Mouse (Mus musculus) neural tube, embryonic 11.5 days (tissue): ENCODE results near the gene Iglon5. TPM values are rescaled to one million over a fixed set of nuclear protein-coding genes. Genes with fewer than 3 reads are reported as not detected.

Source experiments
- ATAC-seq: fragments of 200-750 bp; cut with Nextera tagmentation; 2 replicates; pipeline ENCODE4 v1.8.0; 2017; ENCODE audit warnings: moderate number of reproducible peaks, mild to moderate bottlenecking, moderate TSS enrichment, moderate library complexity; ENCODE audit not compliant: insufficient read depth, low FRiP score, low TSS enrichment
- DNase-seq: peaks from one replicate; pipeline ENCODE4 v3.0.0-alpha.2; 2015; ENCODE audit warnings: low spot score
- H3K27ac ChIP-seq: fragments of 300-500 bp; sonication (generic); 2 replicates; pipeline ENCODE4 v1.5.1; 2014; ENCODE audit warnings: low read depth, mild to moderate bottlenecking, low read length
- H3K27me3 ChIP-seq: fragments of 300-500 bp; sonication (generic); 2 replicates; pipeline ENCODE4 v1.6.1; 2014; ENCODE audit warnings: mild to moderate bottlenecking, low read length, mixed read lengths; ENCODE audit not compliant: control insufficient read depth, insufficient read depth
- H3K36me3 ChIP-seq: fragments of 300-500 bp; sonication (generic); 2 replicates; pipeline ENCODE4 v1.6.1; 2014; ENCODE audit warnings: mild to moderate bottlenecking, low read length, moderate library complexity, mixed read lengths; ENCODE audit not compliant: control insufficient read depth, insufficient read depth
- H3K4me1 ChIP-seq: fragments of 300-500 bp; sonication (generic); 2 replicates; pipeline ENCODE4 v1.6.1; 2014; ENCODE audit warnings: low read length, mixed read lengths; ENCODE audit not compliant: control insufficient read depth, insufficient read depth
- H3K4me2 ChIP-seq: fragments of 300-500 bp; sonication (generic); 2 replicates; pipeline ENCODE4 v1.6.1; 2014; ENCODE audit warnings: low read depth, mild to moderate bottlenecking, moderate library complexity
- H3K4me3 ChIP-seq: fragments of 300-500 bp; sonication (generic); 2 replicates; pipeline ENCODE4 v1.5.1; 2014; ENCODE audit warnings: low read depth, low read length
- H3K9ac ChIP-seq: fragments of 300-500 bp; sonication (generic); 2 replicates; pipeline ENCODE4 v1.6.1; 2014; ENCODE audit warnings: mild to moderate bottlenecking, low read length
- H3K9me3 ChIP-seq: fragments of 300-500 bp; sonication (generic); 2 replicates; pipeline ENCODE4 v1.6.1; 2016; ENCODE audit warnings: low read length; ENCODE audit not compliant: control insufficient read depth
- WGBS: fragments of 180-500 bp; shearing (Covaris S2); extraction: QIAGEN DNeasy Blood & Tissue Kit; methylation state at CpG from one replicate; pipeline ENCODE4 v1.1.7; 2014; 5-methylcytosine and 5-hydroxymethylcytosine counted together
- polyA plus RNA-seq: library from polyadenylated mRNA; unstranded; fragments of >200 nt; fragmentation: Nextera tagmentation; extraction: Ambion mirVana; gene quantifications from 2 replicates; pipeline ENCODE4 v1.2.1, GENCODE M21; 2014

The Iglon5 gene
- polyA plus RNA-seq, 1 experiment from 2014 or later = 2.7 TPM

DNA sequence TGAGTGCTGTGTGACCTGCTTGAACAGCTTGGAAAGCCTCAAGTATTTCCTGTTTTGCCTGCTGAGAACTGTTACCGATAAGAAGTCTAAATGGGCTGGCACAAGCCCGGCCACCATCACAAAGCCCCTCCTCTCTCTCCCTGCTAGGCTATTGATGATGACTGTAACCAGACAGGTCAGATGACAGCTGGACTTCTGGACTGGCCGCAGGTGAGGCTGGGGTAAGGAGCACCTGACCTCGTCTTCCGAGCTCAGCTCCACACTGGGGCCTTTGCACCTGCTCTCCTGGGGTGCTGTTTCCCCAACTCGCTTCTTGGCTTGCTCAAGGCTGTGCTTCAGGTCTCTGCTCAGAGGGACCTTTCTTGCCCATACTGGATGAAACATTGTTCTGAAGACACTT is 35.5 kb downstream of the Iglon5 start:
- H3K4me3 ChIP-seq = no peak overlapping the region
- H3K4me1 ChIP-seq = no peaks in the 10 kb centered on the region
- WGBS = 94% methylated on average over 6 of the region's 6 CpGs
- H3K27ac ChIP-seq = no peak overlapping the region
- no peak overlapping the region for H3K9ac ChIP-seq
- DNase-seq (no peak), ATAC-seq (no peak)
- no peaks in the 10 kb centered on the region for H3K9me3 ChIP-seq
- peaks cover 6% of the 10 kb centered on the region for H3K36me3 ChIP-seq
- H3K4me2 ChIP-seq = no peak overlapping the region
- H3K27me3 ChIP-seq = no peaks in the 10 kb centered on the region

DNA sequence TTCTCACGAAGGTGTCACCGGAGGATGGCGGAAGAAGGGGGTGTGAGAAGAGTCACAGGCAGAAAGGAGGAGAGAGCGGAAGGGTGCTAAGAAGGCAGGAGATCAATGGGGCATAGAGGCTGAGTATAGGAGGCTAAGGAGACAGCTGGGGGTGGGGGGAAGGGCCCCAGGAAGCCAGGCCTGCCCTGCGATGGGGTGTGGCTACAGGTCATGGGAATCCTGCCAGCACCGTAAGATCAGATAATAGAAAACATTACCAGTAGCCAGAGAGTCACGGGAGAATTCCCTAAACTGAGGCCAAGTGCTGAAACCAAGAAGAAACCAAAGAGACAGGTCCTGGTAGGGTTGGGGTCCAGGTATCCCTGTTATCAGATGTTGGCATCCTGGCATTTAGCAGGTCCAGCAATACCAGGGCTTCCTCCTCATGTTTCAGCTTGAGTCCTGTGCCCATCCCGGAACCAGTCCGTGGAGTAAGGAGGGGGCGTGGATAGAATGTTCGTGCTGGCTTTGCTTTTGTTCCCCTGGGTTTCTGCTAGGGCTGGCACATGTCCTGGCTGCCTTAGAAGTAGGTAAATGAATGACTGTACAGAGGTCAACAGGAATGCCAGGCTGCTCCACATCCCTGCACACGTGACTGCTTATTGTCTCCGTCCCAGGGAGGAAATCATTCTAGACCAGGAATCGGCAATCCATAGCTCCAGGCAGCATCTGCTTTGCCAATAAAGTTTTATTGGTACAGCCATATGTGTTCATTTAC is 36.1 kb downstream of the Iglon5 start:
- Histone ChIP-seq H3K36me3 (peaks cover 6% of the 10 kb centered on the region), H3K4me2 (no peak overlapping the region), H3K4me3 (no peak overlapping the region), H3K27me3 (no peaks in the 10 kb centered on the region), H3K27ac (no peak overlapping the region), H3K9me3 (no peaks in the 10 kb centered on the region), H3K9ac (no peak overlapping the region), H3K4me1 (no peaks in the 10 kb centered on the region)
- DNase-seq (no peak), ATAC-seq (no peak)
- WGBS = 91% methylated on average over 14 of the region's 14 CpGs

- H3K27ac ChIP-seq = no peak overlapping the region
- H3K36me3 ChIP-seq = peaks cover 6% of the 10 kb centered on the region
- H3K9me3 ChIP-seq = no peaks in the 10 kb centered on the region
- H3K4me1 ChIP-seq = no peaks in the 10 kb centered on the region
- DNase-seq (no peak), ATAC-seq (no peak)
- H3K9ac ChIP-seq = no peak overlapping the region
- 44% methylated on average over 4 of the region's 4 CpGs for WGBS
- no peak overlapping the region for H3K4me3 ChIP-seq
- no peak overlapping the region for H3K4me2 ChIP-seq
- H3K27me3 ChIP-seq = no peaks in the 10 kb centered on the region
These were observed 37.3 kb downstream of the Iglon5 start for GRCm38 (mm10) chr7:43452609-43453008.

- 93% methylated on average over 11 of the region's 11 CpGs for WGBS
- H3K4me2 ChIP-seq = no peak overlapping the region
- ATAC-seq = no peak
- peaks cover 4% of the 10 kb centered on the region for H3K36me3 ChIP-seq
- no peak overlapping the region for H3K27ac ChIP-seq
- no peak for DNase-seq
- H3K4me1 ChIP-seq = no peaks in the 10 kb centered on the region
- H3K9me3 ChIP-seq = no peaks in the 10 kb centered on the region
- no peak overlapping the region for H3K9ac ChIP-seq
- H3K27me3 ChIP-seq = no peaks in the 10 kb centered on the region
- H3K4me3 ChIP-seq = no peak overlapping the region
These were observed 38.1 kb downstream of the Iglon5 start for GRCm38 (mm10) chr7:43451726-43452125.

DNA sequence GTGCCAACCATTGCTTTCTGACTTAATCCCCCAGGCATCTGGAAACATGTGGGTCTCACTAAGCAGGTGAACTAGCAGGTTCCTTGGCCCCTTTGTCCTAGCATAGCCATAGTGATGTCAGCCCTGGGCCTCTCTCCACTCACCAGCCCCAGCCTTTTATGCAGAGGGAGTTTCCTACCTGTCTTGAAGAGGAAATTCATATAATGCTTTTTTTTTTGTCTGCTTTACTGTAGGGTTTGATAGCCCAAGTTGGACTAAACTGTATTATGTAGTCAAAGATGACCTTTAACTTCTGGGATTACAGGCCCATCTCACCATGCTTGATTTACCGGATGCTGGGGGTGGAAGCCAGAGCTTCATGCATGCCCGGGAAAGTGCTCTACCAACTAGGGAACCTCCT is 40.1 kb downstream of the Iglon5 start:
- Histone ChIP-seq H3K4me1 (0 out of 2 replicates have a peak, but pooled peaks cover 1% of the 10 kb centered on the region), H3K4me3 (no peak overlapping the region), H3K9ac (no peak overlapping the region), H3K9me3 (no peaks in the 10 kb centered on the region), H3K27me3 (no peaks in the 10 kb centered on the region), H3K27ac (no peak overlapping the region), H3K4me2 (no peak overlapping the region), H3K36me3 (peaks cover 4% of the 10 kb centered on the region)
- no peak for DNase-seq
- 81% methylated on average over 2 of the region's 2 CpGs for WGBS
- ATAC-seq = no peak

- ATAC-seq = no peak
- Histone ChIP-seq H3K9me3 (no peaks in the 10 kb centered on the region), H3K27ac (no peak overlapping the region), H3K36me3 (no peaks in the 10 kb centered on the region; the same call in 1 of the 2 replicates), H3K4me2 (no peak overlapping the region), H3K27me3 (no peaks in the 10 kb centered on the region), H3K4me1 (0 out of 2 replicates have a peak, but pooled peaks cover 4% of the 10 kb centered on the region), H3K9ac (no peak overlapping the region), H3K4me3 (no peak overlapping the region)
- WGBS = 90% methylated on average over 2 of the region's 3 CpGs
- no peak for DNase-seq
These were observed 41.6 kb downstream of the Iglon5 start for GRCm38 (mm10) chr7:43448246-43448645.

- 90% methylated on average over 4 of the region's 4 CpGs for WGBS
- H3K4me2 ChIP-seq = no peak overlapping the region
- no peaks in the 10 kb centered on the region for H3K9me3 ChIP-seq
- H3K4me3 ChIP-seq = no peak overlapping the region
- ATAC-seq (no peak), DNase-seq (no peak)
- H3K27ac ChIP-seq = no peak overlapping the region
- no peaks in the 10 kb centered on the region; the same call in 1 of the 2 replicates for H3K36me3 ChIP-seq
- 0 out of 2 replicates have a peak, but pooled peaks cover 4% of the 10 kb centered on the region for H3K4me1 ChIP-seq
- no peaks in the 10 kb centered on the region for H3K27me3 ChIP-seq
- H3K9ac ChIP-seq = no peak overlapping the region
These were observed 42.1 kb downstream of the Iglon5 start for GRCm38 (mm10) chr7:43447801-43448200.

DNA sequence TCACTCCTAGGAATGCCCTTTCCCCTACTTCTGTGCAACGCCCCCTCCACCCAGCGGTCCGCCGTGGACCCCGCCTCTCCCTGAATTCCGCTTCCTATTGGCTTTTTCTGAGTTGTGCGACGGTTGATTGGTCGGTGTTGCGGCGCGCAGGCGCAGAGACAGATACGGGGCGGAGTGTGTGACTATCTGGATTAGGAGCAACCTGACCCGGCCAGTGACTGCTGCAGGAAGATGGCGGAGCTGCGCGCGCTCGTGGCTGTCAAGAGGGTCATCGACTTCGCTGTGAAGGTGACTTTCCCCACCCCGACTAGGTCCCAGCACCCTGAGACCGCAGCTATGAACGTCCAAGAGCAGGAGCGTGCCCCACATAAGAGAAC is 46.0 kb downstream of the Iglon5 start, which contains the start of the genes Etfb and Gm45233:
TSS of gene Etfb (plus strand) at position 167 of the 377 bp plus-strand sequence.
TSS of gene Gm45233 (plus strand) at position 212 of the 377 bp plus-strand sequence.
- ATAC-seq (peak; percentile 96), DNase-seq (peak; percentile 93)
- 0 out of 2 replicates have a peak, but pooled peaks cover 4% of the 10 kb centered on the region for H3K4me1 ChIP-seq
- no peaks in the 10 kb centered on the region for H3K9me3 ChIP-seq
- under 1% methylated on average over 27 of the region's 27 CpGs for WGBS
- H3K27ac ChIP-seq = peak within 1 kb of the TSS; percentile 65
- H3K4me2 ChIP-seq = peak within 1 kb of the TSS; percentile 81
- H3K36me3 ChIP-seq = no peaks in the 10 kb centered on the region
- no peaks in the 10 kb centered on the region for H3K27me3 ChIP-seq
- H3K4me3 ChIP-seq = peak within 1 kb of the TSS; percentile 48
- H3K9ac ChIP-seq = peak within 1 kb of the TSS; percentile 70
